Mouse (Mus musculus) gastrocnemius, adult 8-10 months (tissue): Measurements from ENCODE around the gene Bad. TPM values are rescaled to one million over a fixed set of nuclear protein-coding genes. Genes with fewer than 3 reads are reported as not detected.
A peak's percentile ranks its signal among the peaks of the same experiment; 100 is the strongest.
"Not testable (repeated sequence)": the region's sequence is repeated elsewhere in the genome, so short reads cannot be mapped to it uniquely, and the experiment has no call there.

ENCODE experiments used
- DNase-seq, 2 experiments: peaks; one replicate each; pipeline ENCODE4 v3.0.0; 2022; ENCODE audit warnings: low spot score in 2 of 2
- total RNA-seq, 4 experiments: library from RNA; stranded (reverse); gene quantifications; 2 replicates each; pipeline ENCODE4 v1.2.4; 2022

Gene Bad
- total RNA-seq, 4 experiments from 2014 or later: 8.2 to 11.8 (median 10.6) TPM

GRCm38 (mm10) chr19:6981465-6981864 is 39.8 kb downstream of the Bad start:
- DNase-seq: no peak

- no peak for DNase-seq
Observed at GRCm38 (mm10) chr19:6983621-6984020, 42.0 kb downstream of the Bad start.

- DNase-seq: no peak
Observed at GRCm38 (mm10) chr19:6985300-6985699, 43.6 kb downstream of the Bad start.

- no peak for DNase-seq
Observed at GRCm38 (mm10) chr19:6985951-6986708, 44.5 kb downstream of the Bad start.

- peak; percentile 48 to 60 for DNase-seq
Observed at GRCm38 (mm10) chr19:6987061-6987903, 45.6 kb downstream of the Bad start, which contains the start of gene Vegfb. Vegfb (minus strand) TSS chr19:6987651.

GRCm38 (mm10) chr19:6987904-6988285 is 46.2 kb downstream of the Bad start:
- DNase-seq: no peak

- no peak for DNase-seq
Observed at GRCm38 (mm10) chr19:6989251-6989650, 47.6 kb downstream of the Bad start.

GRCm38 (mm10) chr19:6990712-6991111 is 49.1 kb downstream of the Bad start:
- no peak for DNase-seq

- not testable (repeated sequence) for DNase-seq
Observed at GRCm38 (mm10) chr19:6991166-6991565, 49.5 kb downstream of the Bad start.

GRCm38 (mm10) chr19:6992011-6992858 is 50.6 kb downstream of the Bad start, which contains the start of gene Dnajc4:
Dnajc4 (minus strand) TSS chr19:6992572.
- peak; percentile 92 to 96 for DNase-seq

- DNase-seq: no peak
Observed at GRCm38 (mm10) chr19:6993011-6993770, 51.5 kb downstream of the Bad start.

- no peak for DNase-seq
Observed at GRCm38 (mm10) chr19:6994002-6994401, 52.3 kb downstream of the Bad start.

- DNase-seq: no peak
Observed at GRCm38 (mm10) chr19:6994489-6994888, 52.8 kb downstream of the Bad start.

GRCm38 (mm10) chr19:6995255-6995991 is 53.8 kb downstream of the Bad start:
- no peak for DNase-seq

GRCm38 (mm10) chr19:6996006-6996405 is 54.3 kb downstream of the Bad start, which contains the start of the genes Nudt22 and Trpt1:
Nudt22 (minus strand) TSS chr19:6996117.
Trpt1 (plus strand) TSS chr19:6996131.
- DNase-seq: peak; percentile 80 to 88

GRCm38 (mm10) chr19:6997721-6998290 is 56.1 kb downstream of the Bad start:
- DNase-seq: no peak

- DNase-seq: no peak
Observed at GRCm38 (mm10) chr19:6999360-7000063, 57.9 kb downstream of the Bad start.
